In the genomic region with DNA sequence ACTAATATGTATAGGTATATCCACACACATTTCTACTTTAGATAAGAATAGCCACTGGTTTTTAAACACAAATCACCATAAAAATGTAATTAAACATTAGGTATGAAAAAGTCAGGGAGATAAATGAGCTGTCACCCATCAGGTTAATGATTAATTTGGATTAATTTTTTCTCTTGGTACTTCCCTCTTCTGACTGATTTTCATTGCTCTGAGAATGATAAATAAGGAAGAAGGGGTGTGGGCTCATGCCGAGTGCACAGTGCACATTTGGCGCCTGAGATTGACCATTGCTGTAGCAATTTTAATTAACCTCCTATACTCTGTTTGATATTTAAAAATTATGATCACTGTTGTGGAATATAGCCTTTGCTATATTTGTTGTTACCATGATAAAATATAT, we compare ENCODE assay signal across 20 mouse cellular contexts.
A peak's percentile ranks its signal among the peaks of the same experiment; 100 is the strongest.
DNase-seq lines count a peak whose midpoint lies in the region; ATAC-seq and TF ChIP-seq lines count a peak whose summit lies in the region.
"Had no signal": no experiment of that assay in that cellular context is flagged by ENCODE, and none has a peak within 500 bp of the region (broad histone marks: within the 10 kb centered on the region; RNA-seq: fewer than 3 reads in every experiment).

No protein-coding gene starts in this region.

- H3K4me2 ChIP-seq in intestine, embryonic 15.5 days (replicated peaks) = no peak overlapping the region
- H3K4me2 ChIP-seq in intestine, postnatal 0 days (replicated peaks; ENCODE audit: low read depth) = no peak overlapping the region
- no peak overlapping the region for H3K4me2 ChIP-seq in intestine, embryonic 16.5 days (ENCODE audit: low read depth, low read length)
- H3K4me2 ChIP-seq: embryonic facial prominence, embryonic 12.5 days; forebrain, embryonic 13.5 days; forebrain, embryonic 15.5 days had no signal

- no peaks in the 10 kb centered on the region for H3K27me3 ChIP-seq in intestine, embryonic 15.5 days (replicated peaks)
- H3K27me3 ChIP-seq in intestine, postnatal 0 days (replicated peaks; ENCODE audit: control insufficient read depth, insufficient read depth, low read length) = no peaks in the 10 kb centered on the region
- no peaks in the 10 kb centered on the region for H3K27me3 ChIP-seq in intestine, embryonic 16.5 days (replicated peaks; ENCODE audit: control insufficient read depth, insufficient read depth, low read length)
- H3K27me3 ChIP-seq: embryonic facial prominence, embryonic 12.5 days; forebrain, embryonic 13.5 days; forebrain, embryonic 15.5 days had no signal

- intact Hi-C loops in gastrocnemius, postnatal 14 days (cut with DNase I; ENCODE audit: low total_unique reads) = no loop called here

- H3K36me3 ChIP-seq in intestine, embryonic 15.5 days = no peaks in the 10 kb centered on the region
- H3K36me3 ChIP-seq in intestine, postnatal 0 days (ENCODE audit: control insufficient read depth, insufficient read depth) = no peaks in the 10 kb centered on the region
- H3K36me3 ChIP-seq in intestine, embryonic 16.5 days (ENCODE audit: control insufficient read depth, insufficient read depth, low read length) = no peaks in the 10 kb centered on the region
- H3K36me3 ChIP-seq: embryonic facial prominence, embryonic 10.5 days; embryonic facial prominence, embryonic 12.5 days; forebrain, embryonic 15.5 days had no signal

- H3K4me3 ChIP-seq in intestine, embryonic 15.5 days (replicated peaks) = no peak overlapping the region
- no peak overlapping the region for H3K4me3 ChIP-seq in intestine, postnatal 0 days (ENCODE audit: low read depth, low read length)
- no peak overlapping the region for H3K4me3 ChIP-seq in intestine, embryonic 16.5 days (ENCODE audit: low read length)
- H3K4me3 ChIP-seq: embryonic facial prominence, embryonic 10.5 days; embryonic facial prominence, embryonic 12.5 days; forebrain, embryonic 13.5 days; forebrain, embryonic 15.5 days had no signal

- H3K9me3 ChIP-seq in intestine, embryonic 15.5 days = no peaks in the 10 kb centered on the region
- no peaks in the 10 kb centered on the region for H3K9me3 ChIP-seq in intestine, postnatal 0 days (ENCODE audit: control insufficient read depth)
- no peaks in the 10 kb centered on the region for H3K9me3 ChIP-seq in intestine, embryonic 16.5 days (ENCODE audit: control insufficient read depth, low read length)
- H3K9me3 ChIP-seq: embryonic facial prominence, embryonic 10.5 days; embryonic facial prominence, embryonic 12.5 days; forebrain, embryonic 13.5 days; forebrain, embryonic 15.5 days had no signal

- DNase-seq in kidney, adult 9 months = peak; percentile 46
- no peak for DNase-seq in kidney, postnatal 25 days
- DNase-seq in gastrocnemius, postnatal 14 days = no peak
- DNase-seq: adrenal gland, adult 2 months; adrenal gland, postnatal 10 days; adrenal gland, postnatal 25 days; cerebellum, adult 11 months; cerebellum, adult 18-20 months; cerebellum, adult 8-10 months; cerebellum, adult 9-11 months; cerebellum, postnatal 14 days; cerebellum, postnatal 36 days had no signal

- WGBS in intestine, embryonic 15.5 days = 57% methylated on average over 2 of the region's 2 CpGs
- 44% methylated on average over 2 of the region's 2 CpGs for WGBS in intestine, postnatal 0 days
- 53% methylated on average over 2 of the region's 2 CpGs for WGBS in intestine, embryonic 16.5 days

- no peak for TF ChIP-seq CTCF in intestine, postnatal 0 days (IDR thresholded peaks at IDR 0.05; ENCODE audit: low read depth)

- H3K27ac ChIP-seq in intestine, embryonic 15.5 days = no peak overlapping the region
- H3K27ac ChIP-seq in intestine, postnatal 0 days (ENCODE audit: low read depth, low read length) = no peak overlapping the region
- no peak overlapping the region for H3K27ac ChIP-seq in intestine, embryonic 16.5 days (ENCODE audit: low read length)
- H3K27ac ChIP-seq: embryonic facial prominence, embryonic 10.5 days; embryonic facial prominence, embryonic 12.5 days; forebrain, embryonic 13.5 days; forebrain, embryonic 15.5 days had no signal

- ATAC-seq in intestine, embryonic 15.5 days = peak; percentile 79
- ATAC-seq in intestine, postnatal 0 days = no peak
- 0 out of 2 replicates have a peak, but pooled peaks have one; percentile 31 for ATAC-seq in common myeloid progenitor, adult 5-6 weeks (replicated peaks; ENCODE audit: low read depth, poor library complexity, severe bottlenecking)
- peak; percentile 54 for ATAC-seq in intestine, embryonic 16.5 days
- ATAC-seq: forebrain, embryonic 13.5 days; forebrain, embryonic 15.5 days had no signal

- peaks cover 19% of the 10 kb centered on the region for H3K4me1 ChIP-seq in intestine, embryonic 15.5 days (replicated peaks)
- H3K4me1 ChIP-seq in intestine, postnatal 0 days (replicated peaks; ENCODE audit: control insufficient read depth, insufficient read depth, low read length) = no peaks in the 10 kb centered on the region
- H3K4me1 ChIP-seq in intestine, embryonic 16.5 days (ENCODE audit: control insufficient read depth, insufficient read depth, low read length) = peaks cover 10% of the 10 kb centered on the region

- H3K9ac ChIP-seq in intestine, embryonic 15.5 days = no peak overlapping the region
- no peak overlapping the region for H3K9ac ChIP-seq in intestine, postnatal 0 days (ENCODE audit: low read depth, low read length)
- no peak overlapping the region for H3K9ac ChIP-seq in intestine, embryonic 16.5 days (ENCODE audit: low read depth, low read length)
- H3K9ac ChIP-seq: embryonic facial prominence, embryonic 12.5 days; forebrain, embryonic 13.5 days; forebrain, embryonic 15.5 days had no signal
